Mouse (Mus musculus) erythroblast, adult 5-6 weeks (primary cell): ENCODE measurements around the gene Sox3. TPM values are rescaled to one million over a fixed set of nuclear protein-coding genes. Genes with fewer than 3 reads are reported as not detected.

Experiments used
- ATAC-seq: replicated peaks from 2 replicates; pipeline ENCODE4 v1.8.0; 2016; ENCODE audit warnings: moderate number of reproducible peaks, mild to moderate bottlenecking, moderate TSS enrichment, inconsistent platforms; ENCODE audit not compliant: poor library complexity, low FRiP score, severe bottlenecking
- total RNA-seq, 2 experiments: library from RNA; stranded (forward) in 1 of 2; stranded (reverse) in 1 of 2; fragments of 150-400 nt in 1 of 2; fragments of 200-764, 138-1000 nt in 1 of 2; gene quantifications; 2 replicates each; pipeline versions ENCODE4 v1.2.3 to v1.2.4; 2015 to 2017; ENCODE audit warnings: low replicate concordance in 2 of 2

Gene Sox3
- not detected in 2 replicates for total RNA-seq (2015; ENCODE audit: low replicate concordance)
- total RNA-seq (2017; ENCODE audit: low replicate concordance) = not detected in 2 replicates

- ATAC-seq = no peak
Observed at GRCm38 (mm10) chrX:60892801-60893681, at the start of gene Sox3. TSS of gene Sox3 (minus strand) at chrX:60893430.

GRCm38 (mm10) chrX:60940225-60940624 is 47.0 kb upstream of the Sox3 start:
- ATAC-seq = no peak

DNA sequence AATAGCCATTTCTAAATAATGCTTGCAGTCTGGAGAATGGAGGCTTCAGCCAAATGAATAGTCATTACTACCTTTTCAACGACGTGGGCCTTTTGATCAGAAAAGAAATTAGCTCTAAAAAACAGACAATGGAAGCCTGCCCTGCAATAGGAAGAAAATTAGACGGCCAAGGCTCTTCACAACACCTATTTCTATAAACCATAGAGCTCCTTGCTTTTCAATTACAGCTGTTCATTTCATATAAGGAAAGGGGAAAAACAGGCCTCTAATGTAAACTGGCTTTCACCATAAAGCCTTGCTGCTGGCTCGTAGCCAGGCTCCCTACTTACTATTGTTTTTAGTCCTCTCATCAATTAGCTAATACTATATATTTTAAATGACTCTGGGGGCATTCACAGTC is 6.3 kb upstream of the Sox3 start:
- no peak for ATAC-seq

GRCm38 (mm10) chrX:60898641-60899040 is 5.4 kb upstream of the Sox3 start:
- ATAC-seq = no peak

GRCm38 (mm10) chrX:60896296-60896695 is 3.1 kb upstream of the Sox3 start:
- no peak for ATAC-seq

- no peak for ATAC-seq
Observed at GRCm38 (mm10) chrX:60895416-60895815, 2.2 kb upstream of the Sox3 start.

GRCm38 (mm10) chrX:60893720-60894543 is 702 bp upstream of the Sox3 start:
- no peak for ATAC-seq

GRCm38 (mm10) chrX:60892098-60892800 is 981 bp downstream of the Sox3 start:
- ATAC-seq = no peak

GRCm38 (mm10) chrX:60891329-60892095 is 1.7 kb downstream of the Sox3 start:
- ATAC-seq = no peak

GRCm38 (mm10) chrX:60890651-60891050 is 2.6 kb downstream of the Sox3 start:
- no peak for ATAC-seq

- ATAC-seq = no peak
Observed at GRCm38 (mm10) chrX:60889956-60890485, 3.2 kb downstream of the Sox3 start.
